Mouse (Mus musculus): ENCODE measurements around the gene Etl4.
"Not testable (repeated sequence)": the region's sequence is repeated elsewhere in the genome, so short reads cannot be mapped to it uniquely, and the experiment has no call there.

GRCm38 (mm10) chr2:20682203-20682602 is 772.6 kb downstream of the Etl4 start:
- not testable (repeated sequence) for TF ChIP-seq TAL1, GATA1 (IDR thresholded peaks at IDR 0.05; ENCODE audit: low read length)

Measured in erythroblast, embryonic 14.5 days (primary cell).